Mouse (Mus musculus): ENCODE data around the gene Sept8. TPM values are rescaled to one million over a fixed set of nuclear protein-coding genes. Genes with fewer than 3 reads are reported as not detected.

Sept8 gene
- total RNA-seq, 1 experiment: 16.8 TPM

DNA sequence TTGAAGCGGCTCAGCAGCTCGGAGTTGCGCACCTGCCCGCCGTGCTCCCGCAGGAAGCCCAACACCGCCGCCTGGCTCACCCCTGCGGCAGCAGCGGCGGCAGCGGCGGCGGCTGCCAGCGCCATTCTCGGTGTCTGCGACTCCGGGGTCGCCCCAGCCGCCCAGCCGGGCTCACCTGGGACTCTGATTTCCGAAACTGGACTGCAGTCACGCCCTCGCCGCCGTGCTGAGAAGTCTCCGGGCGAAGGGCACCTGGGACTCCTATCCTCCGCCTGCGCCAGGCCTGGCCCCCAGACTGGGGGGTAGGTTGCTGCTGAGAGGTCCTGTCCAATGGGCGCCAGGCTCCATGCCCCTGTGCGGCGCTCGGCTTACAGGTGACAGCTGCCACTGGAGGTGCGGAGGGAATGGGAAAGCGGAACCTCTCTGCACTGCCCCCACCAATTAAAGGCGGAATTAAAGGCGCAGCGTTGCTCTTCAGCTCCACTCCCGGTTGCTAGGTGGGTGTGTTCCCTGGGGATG, 39.2 kb upstream of the Sept8 start, which contains the start of the genes Gm9945 and Sowaha:
Gm9945 (plus strand) TSS at position 384 of the 519 bp plus-strand sequence.
Sowaha (minus strand) TSS at position 492 of the 519 bp plus-strand sequence.
- peak within 1 kb of the TSS; percentile 15; the same call in 1 of the 2 replicates for H3K9ac ChIP-seq (ENCODE audit: insufficient read depth, low read depth, low read length, poor library complexity, severe bottlenecking)
- no peaks in the 10 kb centered on the region for H3K36me3 ChIP-seq (ENCODE audit: control insufficient read depth, insufficient read depth, low read length, poor library complexity, severe bottlenecking)
- H3K27ac ChIP-seq (ENCODE audit: insufficient read depth, low read depth, low read length, poor library complexity, severe bottlenecking): no peak within 1 kb of the TSS
- TF ChIP-seq HCFC1 (IDR thresholded peaks at IDR 0.05; ENCODE audit: borderline replicate concordance, insufficient read depth, low read length): 0 out of 2 replicates have a peak, but pooled peaks have one; percentile 13
- no peak for TF ChIP-seq ZC3H11A (IDR thresholded peaks at IDR 0.05; ENCODE audit: borderline replicate concordance, low read depth, low read length)
- no peak for DNase-seq (ENCODE audit: low read depth, low spot score)
- H3K4me3 ChIP-seq (ENCODE audit: insufficient read depth in 1 of 2, low read depth in 1 of 2, low read length in 2 of 2, poor library complexity in 1 of 2, severe bottlenecking in 1 of 2): peak within 1 kb of the TSS; percentile 61 to 67
- H3K9me3 ChIP-seq (ENCODE audit: control insufficient read depth, insufficient read depth, low read depth, low read length): no peaks in the 10 kb centered on the region
- in situ Hi-C loops (cut with MboI; ENCODE audit: low sequenced_read_pairs in 2 of 2, unreplicated experiment in 2 of 2): no loop called here
- H3K4me1 ChIP-seq (ENCODE audit: control insufficient read depth in 2 of 2, insufficient read depth in 2 of 2, low read length in 2 of 2, poor library complexity in 1 of 2): peaks cover 0 to 2% of the 10 kb centered on the region in 2 experiments; a peak in 1 of 4 replicates

DNA sequence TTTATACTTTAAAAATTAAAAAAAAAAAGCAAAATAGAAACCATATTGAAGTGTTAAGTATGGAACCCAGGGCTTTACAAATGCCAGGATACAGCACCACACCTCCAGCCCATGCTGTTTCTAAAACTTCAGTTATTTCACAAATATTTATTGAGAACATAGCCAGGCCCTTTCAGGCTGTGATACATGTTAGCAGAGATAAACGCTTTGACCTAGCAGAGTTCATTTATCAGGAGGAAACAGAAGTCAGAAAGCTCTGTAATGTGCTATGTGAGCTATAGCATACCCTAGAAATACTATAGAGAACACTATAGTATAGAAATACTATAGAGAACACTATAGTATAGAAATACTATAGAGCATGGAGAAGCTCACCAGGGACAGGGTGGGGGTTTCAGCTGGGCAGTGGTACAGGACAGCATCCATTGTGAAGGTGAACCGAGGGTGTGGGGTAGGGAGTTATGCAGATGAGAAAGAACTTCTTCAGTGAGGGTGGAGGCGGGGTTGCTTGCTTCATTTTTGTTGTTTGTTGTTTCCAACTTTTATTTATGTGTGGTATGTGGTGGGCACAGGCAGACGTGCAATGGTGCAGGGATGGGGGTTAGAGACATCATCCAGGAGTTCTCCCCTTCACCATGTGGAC, 37.8 kb upstream of the Sept8 start:
- no peak overlapping the region for H3K9ac ChIP-seq (ENCODE audit: insufficient read depth, low read depth, low read length, poor library complexity, severe bottlenecking)
- no peak for DNase-seq (ENCODE audit: low read depth, low spot score)
- no peaks in the 10 kb centered on the region for H3K9me3 ChIP-seq (ENCODE audit: control insufficient read depth, insufficient read depth, low read depth, low read length)
- H3K36me3 ChIP-seq (ENCODE audit: control insufficient read depth, insufficient read depth, low read length, poor library complexity, severe bottlenecking): no peaks in the 10 kb centered on the region
- peaks cover 0 to 2% of the 10 kb centered on the region in 2 experiments; a peak in 1 of 4 replicates for H3K4me1 ChIP-seq (ENCODE audit: control insufficient read depth in 2 of 2, insufficient read depth in 2 of 2, low read length in 2 of 2, poor library complexity in 1 of 2)
- no peak overlapping the region for H3K27ac ChIP-seq (ENCODE audit: insufficient read depth, low read depth, low read length, poor library complexity, severe bottlenecking)
- in situ Hi-C loops (cut with MboI; ENCODE audit: low sequenced_read_pairs in 2 of 2, unreplicated experiment in 2 of 2): no loop called here
- no peak for TF ChIP-seq ZC3H11A (IDR thresholded peaks at IDR 0.05; ENCODE audit: borderline replicate concordance, low read depth, low read length)
- H3K4me3 ChIP-seq (ENCODE audit: insufficient read depth in 1 of 2, low read depth in 1 of 2, low read length in 2 of 2, poor library complexity in 1 of 2, severe bottlenecking in 1 of 2): no peak overlapping the region

DNA sequence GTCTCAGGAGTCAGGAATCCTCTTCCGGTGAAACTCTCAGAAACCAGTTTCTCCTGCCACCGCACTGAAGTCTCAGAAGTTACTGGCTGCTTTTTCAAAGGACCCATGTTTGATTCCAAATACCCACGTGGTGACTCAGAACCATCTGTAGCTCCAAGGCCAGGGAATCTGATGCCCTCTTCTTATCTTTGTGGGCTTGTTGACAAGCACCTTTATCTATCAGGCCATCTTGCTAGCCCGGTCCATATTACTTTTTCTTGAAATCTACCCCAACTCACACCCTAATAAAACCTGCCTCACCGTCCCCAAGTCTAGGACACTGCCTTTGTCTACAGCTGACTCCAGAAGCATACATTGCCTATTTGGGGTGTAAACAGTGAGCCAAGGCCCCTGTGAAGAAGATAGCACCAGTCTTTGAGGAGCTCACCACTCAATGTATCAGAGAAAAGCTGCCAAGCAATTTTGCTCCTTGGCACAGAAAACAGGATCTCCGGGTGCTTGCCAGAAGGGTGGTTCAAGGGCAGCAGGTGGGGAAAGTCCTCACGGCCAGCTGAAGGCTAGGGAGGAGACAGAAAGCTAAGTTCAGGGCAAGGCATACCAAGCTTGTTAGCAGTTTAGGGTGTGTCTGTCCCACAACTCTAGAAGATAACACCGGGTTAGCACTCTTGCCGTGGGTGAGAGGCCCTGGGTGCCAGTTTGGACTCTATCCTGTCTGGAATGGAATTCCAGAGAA, 35.7 kb upstream of the Sept8 start:
- no peaks in the 10 kb centered on the region for H3K9me3 ChIP-seq (ENCODE audit: control insufficient read depth, insufficient read depth, low read depth, low read length)
- peaks cover 2 to 3% of the 10 kb centered on the region in 2 experiments; a peak in 1 of 4 replicates for H3K4me1 ChIP-seq (ENCODE audit: control insufficient read depth in 2 of 2, insufficient read depth in 2 of 2, low read length in 2 of 2, poor library complexity in 1 of 2)
- in situ Hi-C loops (cut with MboI; ENCODE audit: low sequenced_read_pairs in 2 of 2, unreplicated experiment in 2 of 2): no loop called here
- no peak overlapping the region for H3K4me3 ChIP-seq (ENCODE audit: insufficient read depth in 1 of 2, low read depth in 1 of 2, low read length in 2 of 2, poor library complexity in 1 of 2, severe bottlenecking in 1 of 2)
- no peak overlapping the region for H3K9ac ChIP-seq (ENCODE audit: insufficient read depth, low read depth, low read length, poor library complexity, severe bottlenecking)
- TF ChIP-seq MAFK (IDR thresholded peaks at IDR 0.05; ENCODE audit: insufficient read depth, low read depth, low read length) (no peak), ZNF384 (IDR thresholded peaks at IDR 0.05; ENCODE audit: low read depth, low read length) (no peak)
- DNase-seq (ENCODE audit: low read depth, low spot score): no peak
- H3K27ac ChIP-seq (ENCODE audit: insufficient read depth, low read depth, low read length, poor library complexity, severe bottlenecking): no peak overlapping the region
- H3K36me3 ChIP-seq (ENCODE audit: control insufficient read depth, insufficient read depth, low read length, poor library complexity, severe bottlenecking): no peaks in the 10 kb centered on the region

DNA sequence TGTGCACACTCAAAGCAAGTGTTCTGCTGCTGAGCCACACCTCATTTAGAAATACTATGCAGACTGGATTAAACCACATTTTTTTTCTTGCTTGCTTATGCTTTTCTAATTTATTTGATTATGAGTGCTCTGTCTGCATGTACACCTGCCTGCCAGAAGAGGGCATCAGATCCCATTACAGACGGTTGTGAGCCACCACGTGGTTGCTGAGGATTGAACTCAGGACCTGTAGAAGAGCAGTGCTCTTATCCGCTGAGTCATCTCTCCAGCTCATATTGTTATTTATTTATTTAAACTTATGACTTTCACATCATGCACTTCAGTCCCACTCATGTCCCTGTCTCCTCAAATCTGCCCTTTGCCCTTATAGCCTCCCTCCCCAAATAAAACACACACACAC, 33.3 kb upstream of the Sept8 start:
- Histone ChIP-seq H3K4me1 (ENCODE audit: control insufficient read depth in 2 of 2, insufficient read depth in 2 of 2, low read length in 2 of 2, poor library complexity in 1 of 2) (peaks cover 0 to 3% of the 10 kb centered on the region in 2 experiments; a peak in 1 of 4 replicates), H3K9ac (ENCODE audit: insufficient read depth, low read depth, low read length, poor library complexity, severe bottlenecking) (no peak overlapping the region), H3K4me3 (ENCODE audit: insufficient read depth in 1 of 2, low read depth in 1 of 2, low read length in 2 of 2, poor library complexity in 1 of 2, severe bottlenecking in 1 of 2) (no peak overlapping the region), H3K27ac (ENCODE audit: insufficient read depth, low read depth, low read length, poor library complexity, severe bottlenecking) (no peak overlapping the region), H3K36me3 (ENCODE audit: control insufficient read depth, insufficient read depth, low read length, poor library complexity, severe bottlenecking) (no peaks in the 10 kb centered on the region), H3K9me3 (ENCODE audit: control insufficient read depth, insufficient read depth, low read depth, low read length) (no peaks in the 10 kb centered on the region)
- 0 out of 2 replicates have a peak, but pooled peaks have one; percentile 39 for TF ChIP-seq MAFK (IDR thresholded peaks at IDR 0.05; ENCODE audit: insufficient read depth, low read depth, low read length)
- no peak for TF ChIP-seq ZNF384 (IDR thresholded peaks at IDR 0.05; ENCODE audit: low read depth, low read length)
- TF ChIP-seq CHD2 (IDR thresholded peaks at IDR 0.05; ENCODE audit: low read depth, low read length): no peak
- in situ Hi-C loops (cut with MboI; ENCODE audit: low sequenced_read_pairs in 2 of 2, unreplicated experiment in 2 of 2): no loop called here
- DNase-seq (ENCODE audit: low read depth, low spot score): no peak
